Mouse (Mus musculus) urinary bladder, postnatal 14 days (tissue): ENCODE results near the gene Gsg1l2.

Experiments used
- DNase-seq: peaks from one replicate; pipeline ENCODE4 v3.0.0; 2021; ENCODE audit warnings: low spot score

The Gsg1l2 gene

GRCm38 (mm10) chr11:67774379-67774778, at the start of gene Gsg1l2:
Gene Gsg1l2, plus strand, starts transcription at chr11:67774608.
- no peak for DNase-seq

- DNase-seq: no peak
These were observed 47.3 kb upstream of the Gsg1l2 start for GRCm38 (mm10) chr11:67727095-67727494.

- DNase-seq: no peak
These were observed 45.7 kb upstream of the Gsg1l2 start for GRCm38 (mm10) chr11:67728726-67729125.

- DNase-seq: no peak
These were observed 43.4 kb upstream of the Gsg1l2 start for GRCm38 (mm10) chr11:67731056-67731455.

GRCm38 (mm10) chr11:67733726-67734125, 40.7 kb upstream of the Gsg1l2 start:
- DNase-seq: no peak

GRCm38 (mm10) chr11:67734597-67734996, 39.8 kb upstream of the Gsg1l2 start:
- no peak for DNase-seq

- no peak for DNase-seq
These were observed 36.1 kb upstream of the Gsg1l2 start for GRCm38 (mm10) chr11:67738345-67738744.

GRCm38 (mm10) chr11:67738846-67739490, 35.4 kb upstream of the Gsg1l2 start:
- no peak for DNase-seq

GRCm38 (mm10) chr11:67741569-67741968, 32.8 kb upstream of the Gsg1l2 start:
- DNase-seq: no peak

GRCm38 (mm10) chr11:67756287-67756686, 18.1 kb upstream of the Gsg1l2 start:
- DNase-seq: no peak

GRCm38 (mm10) chr11:67757373-67758167, 16.8 kb upstream of the Gsg1l2 start:
- DNase-seq: peak; percentile 29

- DNase-seq: no peak
These were observed 3.4 kb upstream of the Gsg1l2 start, which contains the start of gene Glp2r for GRCm38 (mm10) chr11:67771053-67771452. Gene Glp2r, minus strand, starts transcription at chr11:67771153.

GRCm38 (mm10) chr11:67771691-67772090, 2.7 kb upstream of the Gsg1l2 start:
- DNase-seq: no peak

GRCm38 (mm10) chr11:67772577-67772976, 1.8 kb upstream of the Gsg1l2 start:
- peak; percentile 37 for DNase-seq

- no peak for DNase-seq
These were observed 15.8 kb downstream of the Gsg1l2 start for GRCm38 (mm10) chr11:67790182-67790581.

GRCm38 (mm10) chr11:67797931-67798330, 23.5 kb downstream of the Gsg1l2 start, which contains the start of gene Dhrs7c:
Gene Dhrs7c, plus strand, starts transcription at chr11:67798187.
- DNase-seq: no peak

- no peak for DNase-seq
These were observed 25.8 kb downstream of the Gsg1l2 start for GRCm38 (mm10) chr11:67800130-67800723.

- DNase-seq: no peak
These were observed 26.8 kb downstream of the Gsg1l2 start for GRCm38 (mm10) chr11:67801169-67801568.

GRCm38 (mm10) chr11:67805538-67805937, 31.1 kb downstream of the Gsg1l2 start:
- no peak for DNase-seq

GRCm38 (mm10) chr11:67806832-67807597, 32.6 kb downstream of the Gsg1l2 start:
- no peak for DNase-seq

- DNase-seq: no peak
These were observed 33.6 kb downstream of the Gsg1l2 start for GRCm38 (mm10) chr11:67808051-67808450.

- DNase-seq: peak; percentile 20
These were observed 37.1 kb downstream of the Gsg1l2 start for GRCm38 (mm10) chr11:67811535-67811934.
